Mouse (Mus musculus) heart, embryonic 13.5 days (tissue): Measurements from ENCODE around the gene Gngt1. TPM values are rescaled to one million over a fixed set of nuclear protein-coding genes. Genes with fewer than 3 reads are reported as not detected.

Experiments
- ATAC-seq: fragments of 200-750 bp; cut with Nextera tagmentation; 2 replicates; pipeline ENCODE4 v1.8.0; 2017; ENCODE audit warnings: moderate TSS enrichment; ENCODE audit not compliant: insufficient number of reproducible peaks, low FRiP score, low TSS enrichment; ENCODE audit errors: extremely low read depth
- H3K27ac ChIP-seq: fragments of 300-500 bp; sonication (generic); replicated peaks from 2 replicates; pipeline ENCODE4 v1.5.1; 2015; ENCODE audit warnings: moderate library complexity, mild to moderate bottlenecking, inconsistent platforms
- H3K27me3 ChIP-seq: fragments of 300-500 bp; sonication (generic); replicated peaks from 2 replicates; pipeline ENCODE4 v1.6.1; 2015; ENCODE audit warnings: mild to moderate bottlenecking, inconsistent platforms
- H3K36me3 ChIP-seq: fragments of 300-500 bp; sonication (generic); 2 replicates; pipeline ENCODE4 v1.6.1; 2015; ENCODE audit warnings: mild to moderate bottlenecking, inconsistent platforms
- H3K4me1 ChIP-seq: fragments of 300-500 bp; sonication (generic); 2 replicates; pipeline ENCODE4 v1.6.1; 2015; ENCODE audit warnings: inconsistent platforms
- H3K4me2 ChIP-seq: fragments of 300-500 bp; sonication (generic); 2 replicates; pipeline ENCODE4 v1.6.1; 2015; ENCODE audit warnings: inconsistent platforms, mild to moderate bottlenecking, moderate library complexity
- H3K4me3 ChIP-seq: fragments of 300-500 bp; sonication (generic); 2 replicates; pipeline ENCODE4 v1.5.1; 2015; ENCODE audit warnings: moderate library complexity, mild to moderate bottlenecking, inconsistent platforms
- H3K9ac ChIP-seq: fragments of 300-500 bp; sonication (generic); 2 replicates; pipeline ENCODE4 v1.6.1; 2015; ENCODE audit warnings: inconsistent platforms, mild to moderate bottlenecking, moderate library complexity
- H3K9me3 ChIP-seq: fragments of 300-500 bp; sonication (generic); 2 replicates; pipeline ENCODE4 v1.6.1; 2016; ENCODE audit warnings: inconsistent platforms
- WGBS: fragments of 180-500 bp; shearing (Covaris S2); methylation state at CpG from one replicate; pipeline ENCODE4 v1.1.7; 2015; ENCODE audit warnings: mixed read lengths; 5-methylcytosine and 5-hydroxymethylcytosine counted together
- polyA plus RNA-seq: library from polyadenylated mRNA; unstranded; fragments of >200 nt; fragmentation: Nextera tagmentation; extraction: Ambion mirVana; gene quantifications from 2 replicates; pipeline ENCODE4 v1.2.1, GENCODE M21; 2015

Gngt1 gene
- polyA plus RNA-seq = not detected in 2 replicates

DNA sequence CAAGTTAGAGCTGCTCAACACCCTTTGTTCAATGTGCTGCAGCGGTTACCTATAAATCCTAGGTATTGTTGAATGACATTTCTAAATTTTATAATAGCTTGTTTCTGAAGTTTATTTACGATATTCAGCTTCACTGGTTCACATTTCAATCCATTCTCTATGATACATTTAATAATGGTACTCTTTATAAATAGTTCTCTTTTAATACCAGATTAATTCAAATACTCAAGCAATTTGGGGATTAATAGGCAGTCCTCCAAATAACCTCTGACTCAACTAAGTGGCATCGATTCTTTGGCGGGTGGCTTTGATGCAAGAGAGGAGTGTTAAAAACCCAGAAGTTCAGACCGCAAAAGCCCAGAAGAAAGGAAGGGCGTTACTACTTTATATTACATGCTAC is at the start of gene Gngt1:
Gngt1 (plus strand) TSS at position 301 of the 400 bp plus-strand sequence.
- H3K27ac ChIP-seq = no peak within 1 kb of the TSS
- H3K4me2 ChIP-seq = no peak within 1 kb of the TSS
- H3K36me3 ChIP-seq = no peaks in the 10 kb centered on the region
- H3K9ac ChIP-seq = no peak within 1 kb of the TSS
- no peaks in the 10 kb centered on the region for H3K4me1 ChIP-seq
- no peak within 1 kb of the TSS for H3K4me3 ChIP-seq
- H3K27me3 ChIP-seq = no peaks in the 10 kb centered on the region
- H3K9me3 ChIP-seq = no peaks in the 10 kb centered on the region
- WGBS = 84% methylated on average over 6 of the region's 6 CpGs
- no peak for ATAC-seq

GRCm38 (mm10) chr6:3954969-3955368 is 38.6 kb upstream of the Gngt1 start:
- Histone ChIP-seq H3K9ac (no peak overlapping the region), H3K27ac (no peak overlapping the region), H3K27me3 (no peaks in the 10 kb centered on the region), H3K36me3 (no peaks in the 10 kb centered on the region), H3K4me2 (no peak overlapping the region), H3K4me3 (no peak overlapping the region), H3K9me3 (no peaks in the 10 kb centered on the region), H3K4me1 (no peaks in the 10 kb centered on the region)
- ATAC-seq = no peak
- 50% methylated on average over 4 of the region's 4 CpGs for WGBS

- WGBS = 9% methylated on average over 31 of the region's 31 CpGs
- Histone ChIP-seq H3K4me3 (peak overlapping the region; percentile 54), H3K36me3 (no peaks in the 10 kb centered on the region), H3K9ac (peak overlapping the region; percentile 71), H3K27ac (peak overlapping the region; percentile 28; the same call in 1 of the 2 replicates), H3K4me1 (peaks cover 11% of the 10 kb centered on the region), H3K27me3 (no peaks in the 10 kb centered on the region), H3K9me3 (no peaks in the 10 kb centered on the region), H3K4me2 (peak overlapping the region; percentile 76)
- ATAC-seq = no peak
Measured at GRCm38 (mm10) chr6:3967676-3968626, 25.6 kb upstream of the Gngt1 start.

DNA sequence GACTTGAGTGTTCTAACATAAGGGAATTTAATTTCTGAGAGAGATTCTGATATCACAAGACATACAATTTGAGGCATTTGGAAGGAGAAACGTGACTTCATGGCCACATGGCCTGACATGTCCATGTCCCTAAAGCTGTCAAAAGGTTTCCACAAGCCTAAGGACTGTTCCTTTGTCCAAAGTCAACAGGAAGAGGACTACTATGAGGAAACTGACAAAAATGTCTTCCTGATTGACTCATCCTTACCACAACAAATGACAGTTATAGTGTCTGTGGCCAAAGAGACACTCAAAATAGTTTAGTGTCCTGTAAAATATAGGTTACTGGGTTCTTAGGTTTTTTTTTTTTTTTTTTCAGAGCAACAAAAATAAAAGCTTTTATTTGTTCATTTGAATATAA is 19.9 kb upstream of the Gngt1 start:
- peaks cover 1% of the 10 kb centered on the region for H3K4me1 ChIP-seq
- H3K4me2 ChIP-seq = no peak overlapping the region
- ATAC-seq = no peak
- no peaks in the 10 kb centered on the region for H3K36me3 ChIP-seq
- 36% methylated on average over 1 of the region's 1 CpGs for WGBS
- H3K4me3 ChIP-seq = no peak overlapping the region
- no peak overlapping the region for H3K9ac ChIP-seq
- no peaks in the 10 kb centered on the region for H3K9me3 ChIP-seq
- no peaks in the 10 kb centered on the region for H3K27me3 ChIP-seq
- H3K27ac ChIP-seq = no peak overlapping the region

GRCm38 (mm10) chr6:3982661-3983284 is 10.8 kb upstream of the Gngt1 start:
- H3K4me2 ChIP-seq = no peak overlapping the region
- no peaks in the 10 kb centered on the region for H3K9me3 ChIP-seq
- H3K4me3 ChIP-seq = no peak overlapping the region
- 79% methylated on average over 5 of the region's 5 CpGs for WGBS
- H3K4me1 ChIP-seq = no peaks in the 10 kb centered on the region
- no peaks in the 10 kb centered on the region for H3K36me3 ChIP-seq
- no peak for ATAC-seq
- H3K27me3 ChIP-seq = no peaks in the 10 kb centered on the region
- no peak overlapping the region for H3K9ac ChIP-seq
- no peak overlapping the region for H3K27ac ChIP-seq

DNA sequence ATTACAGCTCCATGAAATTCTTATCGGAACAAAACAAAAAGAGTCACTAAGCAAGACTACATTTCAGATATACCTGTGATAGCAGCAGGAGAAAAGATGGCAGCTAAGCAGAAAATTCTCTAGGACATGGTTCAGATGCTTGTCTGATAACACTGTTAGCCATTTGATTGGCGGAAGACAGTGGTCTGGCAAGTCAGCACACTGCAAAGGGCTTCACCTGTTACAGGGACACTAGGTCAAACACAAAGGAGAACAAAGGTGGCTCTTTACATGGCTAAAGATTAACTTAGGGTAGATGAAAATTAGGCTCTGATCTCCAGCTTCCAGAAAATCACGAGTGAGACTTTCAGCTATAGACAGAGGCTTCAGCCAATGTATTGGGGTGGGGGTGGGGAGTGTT is 4.8 kb upstream of the Gngt1 start, which contains the start of gene Tfpi2:
Tfpi2 (minus strand) TSS at position 170 of the 400 bp plus-strand sequence.
- WGBS = 77% methylated on average over 3 of the region's 3 CpGs
- no peaks in the 10 kb centered on the region for H3K4me1 ChIP-seq
- no peak for ATAC-seq
- no peak within 1 kb of the TSS for H3K9ac ChIP-seq
- H3K4me2 ChIP-seq = no peak within 1 kb of the TSS
- H3K36me3 ChIP-seq = no peaks in the 10 kb centered on the region
- H3K27ac ChIP-seq = no peak within 1 kb of the TSS
- H3K9me3 ChIP-seq = no peaks in the 10 kb centered on the region
- H3K27me3 ChIP-seq = no peaks in the 10 kb centered on the region
- no peak within 1 kb of the TSS for H3K4me3 ChIP-seq

DNA sequence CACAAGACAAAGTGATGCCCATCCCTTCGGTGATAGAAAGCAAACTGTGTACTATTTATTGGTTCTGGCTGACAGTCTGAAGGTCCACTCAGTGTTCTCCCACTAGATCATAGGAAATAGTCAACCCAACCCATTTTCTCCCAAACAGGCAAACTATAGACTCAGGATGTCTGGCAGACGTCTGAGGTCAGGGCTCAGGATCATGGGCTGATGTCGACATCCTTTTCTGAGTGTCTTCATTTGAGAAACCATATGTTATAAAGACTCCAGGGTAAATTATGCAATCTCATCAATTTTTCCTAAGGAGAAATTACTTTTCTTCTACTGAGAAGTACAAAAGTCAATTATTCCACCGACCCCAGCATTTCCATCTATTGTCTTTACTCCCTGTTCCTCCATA is 4.5 kb downstream of the Gngt1 start:
- WGBS = 63% methylated on average over 4 of the region's 4 CpGs
- H3K27me3 ChIP-seq = no peaks in the 10 kb centered on the region
- H3K4me2 ChIP-seq = no peak overlapping the region
- peaks cover 6% of the 10 kb centered on the region for H3K4me1 ChIP-seq
- no peaks in the 10 kb centered on the region for H3K9me3 ChIP-seq
- H3K27ac ChIP-seq = no peak overlapping the region
- no peak overlapping the region for H3K9ac ChIP-seq
- H3K36me3 ChIP-seq = no peaks in the 10 kb centered on the region
- no peak overlapping the region for H3K4me3 ChIP-seq
- no peak for ATAC-seq

DNA sequence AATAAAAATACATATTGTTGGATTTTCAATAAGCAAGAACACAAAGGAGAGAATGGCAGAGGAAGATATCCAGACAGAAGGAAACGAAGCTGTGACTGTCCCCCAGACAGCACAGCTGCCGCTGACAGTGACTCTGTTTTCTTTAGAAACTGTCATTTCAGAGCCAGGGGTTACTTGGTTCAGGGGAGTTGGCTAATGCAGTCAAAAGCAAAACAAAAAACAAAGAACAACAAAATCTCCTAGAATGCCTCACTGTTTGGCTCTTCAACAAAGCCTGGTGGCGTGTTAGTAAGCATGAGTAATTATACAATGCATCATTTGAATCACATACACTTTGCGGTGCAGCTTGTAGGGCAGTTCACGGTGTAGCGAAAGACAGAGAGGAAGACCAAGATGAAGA is 5.7 kb downstream of the Gngt1 start:
- no peak overlapping the region for H3K4me3 ChIP-seq
- no peaks in the 10 kb centered on the region for H3K9me3 ChIP-seq
- H3K27me3 ChIP-seq = no peaks in the 10 kb centered on the region
- WGBS = 62% methylated on average over 6 of the region's 6 CpGs
- no peak overlapping the region for H3K27ac ChIP-seq
- H3K36me3 ChIP-seq = no peaks in the 10 kb centered on the region
- ATAC-seq = no peak
- no peak overlapping the region for H3K9ac ChIP-seq
- H3K4me1 ChIP-seq = peaks cover 10% of the 10 kb centered on the region
- no peak overlapping the region for H3K4me2 ChIP-seq

DNA sequence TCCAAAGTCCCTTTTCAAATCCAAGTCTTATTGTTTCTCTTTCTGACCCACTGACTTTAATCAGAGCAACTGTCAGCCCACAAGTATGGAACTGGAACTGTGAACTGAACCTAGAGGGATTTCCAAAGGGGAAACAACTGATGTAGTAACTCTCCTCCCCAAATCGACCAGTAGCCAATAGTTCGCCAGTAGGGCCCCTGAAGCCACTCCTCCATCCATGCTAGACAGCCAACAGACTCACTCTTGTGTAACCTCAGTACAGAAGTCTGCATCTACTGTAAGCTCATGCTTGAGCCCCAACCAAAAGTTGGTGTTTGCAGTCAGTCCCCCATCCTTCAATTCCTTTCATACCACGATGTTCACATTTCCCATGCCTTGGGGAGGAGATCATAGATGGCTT is 7.1 kb downstream of the Gngt1 start:
- Histone ChIP-seq H3K4me2 (no peak overlapping the region), H3K36me3 (no peaks in the 10 kb centered on the region), H3K4me1 (peaks cover 15% of the 10 kb centered on the region), H3K9ac (no peak overlapping the region), H3K4me3 (no peak overlapping the region), H3K9me3 (no peaks in the 10 kb centered on the region), H3K27me3 (no peaks in the 10 kb centered on the region), H3K27ac (no peak overlapping the region)
- no peak for ATAC-seq
- 73% methylated on average over 3 of the region's 3 CpGs for WGBS

- Histone ChIP-seq H3K36me3 (peaks cover 5% of the 10 kb centered on the region; the same call in 1 of the 2 replicates), H3K9ac (peak overlapping the region; percentile 89), H3K27me3 (no peaks in the 10 kb centered on the region), H3K9me3 (no peaks in the 10 kb centered on the region), H3K27ac (peak overlapping the region; percentile 94), H3K4me3 (peak overlapping the region; percentile 71), H3K4me1 (peaks cover 22% of the 10 kb centered on the region), H3K4me2 (peak overlapping the region; percentile 69)
- 0 out of 2 replicates have a peak, but pooled peaks have one; percentile 12 for ATAC-seq
- 32% methylated on average over 4 of the region's 4 CpGs for WGBS
Measured at GRCm38 (mm10) chr6:4003445-4003844, 9.9 kb downstream of the Gngt1 start.

DNA sequence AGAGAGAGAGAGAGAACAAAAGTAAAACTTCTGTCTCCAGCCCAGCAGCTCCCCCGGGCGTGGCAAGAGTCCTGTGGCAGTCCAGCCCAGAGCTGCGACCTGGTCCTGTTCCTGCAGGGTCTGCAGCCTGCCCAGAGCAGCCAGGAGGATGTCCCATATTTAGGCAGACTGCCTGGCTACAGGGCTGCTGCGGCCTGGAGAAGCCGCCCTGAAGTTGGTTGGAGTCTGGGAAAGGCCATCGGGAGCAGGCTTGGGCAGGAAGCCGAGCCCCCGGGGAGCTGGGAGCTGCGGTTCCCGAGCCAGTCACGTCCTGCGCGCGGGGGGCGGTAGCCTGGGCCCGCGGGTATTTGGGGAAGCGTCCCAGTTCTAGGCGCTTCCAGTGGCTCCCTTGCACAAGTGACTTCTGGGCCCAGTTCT is 10.3 kb downstream of the Gngt1 start, which contains the start of gene Gng11:
Gng11 (plus strand) TSS at position 15 of the 417 bp plus-strand sequence.
- Histone ChIP-seq H3K4me3 (peak within 1 kb of the TSS; percentile 71), H3K4me2 (peak within 1 kb of the TSS; percentile 69), H3K4me1 (peaks cover 26% of the 10 kb centered on the region), H3K36me3 (peaks cover 9% of the 10 kb centered on the region; the same call in 1 of the 2 replicates), H3K27ac (peak within 1 kb of the TSS; percentile 94), H3K27me3 (no peaks in the 10 kb centered on the region), H3K9ac (peak within 1 kb of the TSS; percentile 89), H3K9me3 (no peaks in the 10 kb centered on the region)
- ATAC-seq = peak; percentile 73
- WGBS = under 1% methylated on average over 19 of the region's 19 CpGs
